Mouse (Mus musculus) testis, adult 2 months (tissue): ENCODE data around the gene Pcyt1a. TPM values are rescaled to one million over a fixed set of nuclear protein-coding genes. Genes with fewer than 3 reads are reported as not detected.

Experiments used
- H3K27ac ChIP-seq: fragments of 200-500 bp; 2 replicates; pipeline ENCODE4 v1.5.1; 2012; ENCODE audit warnings: low read depth, low read length; ENCODE audit not compliant: control insufficient read depth, insufficient read depth
- H3K27me3 ChIP-seq: fragments of 200-500 bp; 2 replicates; pipeline ENCODE4 v1.6.1; 2012; ENCODE audit warnings: mild to moderate bottlenecking, low read length, moderate library complexity; ENCODE audit not compliant: control insufficient read depth, insufficient read depth
- H3K36me3 ChIP-seq: fragments of 200-500 bp; 2 replicates; pipeline ENCODE4 v1.6.1; 2012; ENCODE audit warnings: mild to moderate bottlenecking, low read length; ENCODE audit not compliant: control insufficient read depth, insufficient read depth
- H3K4me1 ChIP-seq: fragments of 200-500 bp; 2 replicates; pipeline ENCODE4 v1.6.1; 2012; ENCODE audit warnings: low read length; ENCODE audit not compliant: control insufficient read depth, insufficient read depth
- H3K4me3 ChIP-seq: fragments of 200-500 bp; 2 replicates; pipeline ENCODE4 v1.5.1; 2012; ENCODE audit warnings: low read depth, mild to moderate bottlenecking, low read length, moderate library complexity, mixed read lengths; ENCODE audit not compliant: control insufficient read depth
- CTCF ChIP-seq: fragments of 200-500 bp; IDR thresholded peaks from 2 replicates; pipeline ENCODE4 v1.5.1; 2012; ENCODE audit warnings: low read depth, mild to moderate bottlenecking, inconsistent platforms, low read length, moderate library complexity; ENCODE audit not compliant: control insufficient read depth, insufficient read depth, insufficient replicate concordance
- POLR2A ChIP-seq: fragments of 200-500 bp; IDR thresholded peaks from 2 replicates; pipeline ENCODE4 v1.6.1; 2012; ENCODE audit warnings: low read depth, mild to moderate bottlenecking, inconsistent platforms, low read length, moderate library complexity; ENCODE audit not compliant: control insufficient read depth
- polyA plus RNA-seq: library from polyadenylated mRNA; depleted of rRNA; stranded (reverse); fragments of >200 nt; gene quantifications from 2 replicates; pipeline ENCODE4 v1.2.3, GENCODE M21; 2012

Gene Pcyt1a
- polyA plus RNA-seq, 1 experiment = 83.0 TPM

DNA sequence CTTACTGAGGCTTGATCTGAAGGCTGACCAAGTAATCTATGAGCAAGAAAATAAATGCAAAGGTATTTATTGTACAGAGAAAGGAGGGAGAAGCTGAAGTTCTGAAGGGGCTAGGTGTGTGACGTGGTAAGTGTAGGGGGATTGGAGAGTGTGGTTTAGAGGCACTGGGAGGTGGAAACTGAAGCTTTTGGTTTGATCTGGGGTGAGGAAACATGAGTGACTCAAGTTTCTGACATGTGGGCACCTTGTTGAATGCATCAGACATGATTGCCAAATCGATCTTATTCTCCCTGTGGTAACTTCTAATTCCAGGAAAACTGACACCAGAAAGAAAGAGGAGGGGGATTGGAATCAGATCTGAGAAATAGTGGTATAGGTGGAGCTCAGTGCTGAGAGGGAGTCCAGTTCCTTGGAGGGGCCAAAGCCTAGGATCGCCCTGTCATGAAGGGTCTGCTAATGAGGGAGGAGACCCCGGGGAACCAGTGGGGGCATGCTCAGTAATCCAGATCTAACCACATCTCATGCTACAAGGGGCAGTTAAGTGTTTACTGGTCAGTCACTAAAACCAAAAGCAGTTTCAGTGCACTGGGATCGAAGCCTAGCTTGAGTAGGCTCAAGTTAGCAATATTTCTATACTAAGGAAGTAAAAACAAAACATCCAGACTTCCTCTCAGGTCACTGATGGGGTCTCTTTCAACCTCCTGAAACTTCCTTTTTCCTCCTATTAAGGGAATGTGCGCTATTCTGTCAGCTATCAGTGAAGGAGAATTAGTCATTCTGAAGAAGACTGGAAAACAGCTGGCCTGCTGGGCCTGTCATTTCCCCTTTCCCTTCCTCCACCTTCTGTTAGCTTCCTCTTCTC lies 34.8 kb upstream of the Pcyt1a start:
- TF ChIP-seq POLR2A (no peak), CTCF (no peak)
- H3K36me3 ChIP-seq = no peaks in the 10 kb centered on the region
- H3K27ac ChIP-seq = peak overlapping the region; percentile 21; the same call in 1 of the 2 replicates
- no peak overlapping the region for H3K4me3 ChIP-seq
- H3K4me1 ChIP-seq = peaks cover 5% of the 10 kb centered on the region
- no peaks in the 10 kb centered on the region for H3K27me3 ChIP-seq

DNA sequence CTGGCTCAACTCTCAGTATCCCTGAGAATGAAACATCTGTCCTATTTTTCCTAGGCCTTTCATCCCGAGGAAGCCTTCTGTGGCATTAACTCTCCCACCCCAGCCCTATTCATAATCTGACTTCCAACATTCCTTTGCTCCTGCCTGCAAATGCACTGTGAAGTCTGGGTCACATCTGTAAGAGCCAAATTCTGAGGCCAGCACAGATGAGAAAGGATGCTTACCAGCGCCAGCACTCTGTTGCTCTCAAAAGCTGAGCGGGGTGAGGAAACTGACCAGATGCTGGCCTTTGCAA lies 34.2 kb upstream of the Pcyt1a start:
- TF ChIP-seq CTCF (no peak), POLR2A (no peak)
- Histone ChIP-seq H3K4me3 (no peak overlapping the region), H3K27ac (no peak overlapping the region), H3K27me3 (no peaks in the 10 kb centered on the region), H3K36me3 (no peaks in the 10 kb centered on the region), H3K4me1 (peaks cover 5% of the 10 kb centered on the region)

DNA sequence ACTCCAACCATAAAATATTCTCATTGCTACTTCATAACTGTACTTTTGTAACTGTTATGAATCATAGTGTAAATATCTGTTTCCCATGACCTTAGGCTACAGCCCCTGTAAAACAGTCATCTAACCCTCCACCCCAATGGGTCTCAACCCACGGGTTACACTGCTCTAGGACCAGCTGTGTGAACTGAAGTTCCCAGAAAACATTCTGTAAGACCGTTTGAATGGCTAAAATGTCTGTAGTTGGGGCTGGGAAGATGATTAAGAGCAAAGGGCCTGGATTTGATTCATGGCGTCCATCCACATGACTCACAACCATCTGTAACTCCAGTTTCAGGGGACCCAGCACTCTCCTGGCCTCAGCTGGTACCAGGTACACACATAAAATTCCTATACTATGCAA lies 32.5 kb upstream of the Pcyt1a start:
- peaks cover 5% of the 10 kb centered on the region for H3K4me1 ChIP-seq
- H3K36me3 ChIP-seq = no peaks in the 10 kb centered on the region
- TF ChIP-seq POLR2A (no peak), CTCF (no peak)
- H3K4me3 ChIP-seq = no peak overlapping the region
- H3K27ac ChIP-seq = no peak overlapping the region
- no peaks in the 10 kb centered on the region for H3K27me3 ChIP-seq

DNA sequence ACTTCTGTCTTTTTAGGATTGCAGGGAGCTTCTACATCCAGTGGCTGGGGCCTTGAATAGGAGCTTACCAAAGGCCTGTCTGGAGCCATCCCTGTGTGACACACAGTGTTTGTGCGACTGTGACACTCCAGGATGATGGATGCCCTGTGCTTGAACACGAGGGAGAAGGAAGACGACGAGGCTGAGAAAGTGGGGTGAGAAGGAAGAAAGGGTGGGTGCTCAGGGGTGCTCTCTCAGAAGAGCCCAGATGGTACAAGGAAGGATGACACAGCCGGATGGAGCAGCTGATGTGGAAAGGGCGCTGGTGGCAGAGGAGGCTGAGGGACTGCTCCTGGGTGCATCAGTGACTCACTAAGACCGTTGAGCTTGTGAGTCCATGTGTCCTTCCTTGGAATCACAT lies 30.5 kb upstream of the Pcyt1a start, which contains the start of gene Tm4sf19:
Tm4sf19 (plus strand) TSS at position 240 of the 400 bp plus-strand sequence.
- H3K4me1 ChIP-seq = peaks cover 5% of the 10 kb centered on the region
- H3K4me3 ChIP-seq = peak within 1 kb of the TSS; percentile 75
- TF ChIP-seq POLR2A (no peak), CTCF (no peak)
- H3K27me3 ChIP-seq = no peaks in the 10 kb centered on the region
- no peaks in the 10 kb centered on the region for H3K36me3 ChIP-seq
- no peak within 1 kb of the TSS for H3K27ac ChIP-seq

DNA sequence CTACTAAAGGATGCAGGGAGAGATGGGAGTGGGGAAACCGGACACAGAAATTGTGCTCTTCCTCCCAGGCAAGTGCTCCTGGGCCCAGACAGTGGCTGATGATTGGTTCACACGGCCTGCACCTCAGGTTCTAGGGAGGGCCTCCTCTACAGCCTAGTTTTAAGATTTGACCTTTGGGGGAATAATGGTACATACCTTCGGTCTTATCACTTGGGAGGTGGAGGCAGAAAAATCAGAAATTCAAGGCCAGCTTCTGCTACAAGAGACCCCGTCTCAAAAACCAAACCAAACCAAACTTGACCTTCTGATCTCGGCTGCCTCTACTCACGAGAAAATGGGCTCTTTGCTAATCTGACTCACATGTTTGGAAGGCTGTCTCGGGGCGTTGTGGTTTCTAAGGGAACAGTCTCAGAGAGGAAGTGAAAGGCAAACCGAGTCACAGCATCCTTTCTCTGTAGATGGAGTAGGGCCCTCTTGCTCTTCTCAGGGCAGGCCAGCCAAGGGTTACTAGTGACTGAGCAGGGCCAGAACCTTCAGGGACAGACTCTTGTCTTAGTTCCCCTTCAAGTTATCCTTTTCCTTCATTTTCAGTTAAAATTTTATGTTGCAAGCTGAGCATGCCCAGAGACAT lies 29.3 kb upstream of the Pcyt1a start:
- H3K4me3 ChIP-seq = peak overlapping the region; percentile 75
- H3K27me3 ChIP-seq = no peaks in the 10 kb centered on the region
- no peak overlapping the region for H3K27ac ChIP-seq
- H3K36me3 ChIP-seq = no peaks in the 10 kb centered on the region
- TF ChIP-seq POLR2A = no peak
- no peak for TF ChIP-seq CTCF
- peaks cover 5% of the 10 kb centered on the region for H3K4me1 ChIP-seq

DNA sequence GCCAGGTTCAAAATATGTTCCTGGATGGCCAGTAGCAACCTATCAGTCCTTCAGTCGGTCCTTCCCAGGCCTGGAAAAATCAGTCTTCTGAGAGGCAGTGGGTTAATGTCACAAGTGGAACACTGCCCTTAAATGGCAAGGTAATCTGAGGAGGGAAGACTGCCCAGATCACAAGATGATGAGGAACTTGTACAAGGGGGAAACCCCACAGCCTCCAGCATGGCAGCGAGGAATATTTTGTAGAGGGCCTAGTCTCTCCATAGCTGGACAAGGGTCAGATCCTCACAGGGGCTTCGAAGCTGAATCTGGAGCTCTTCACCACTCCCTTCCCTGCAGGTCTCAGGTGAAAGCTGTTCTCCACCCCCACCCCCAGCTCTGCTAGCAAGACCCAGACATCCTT lies 27.9 kb upstream of the Pcyt1a start:
- peaks cover 5% of the 10 kb centered on the region for H3K4me1 ChIP-seq
- H3K27ac ChIP-seq = no peak overlapping the region
- no peaks in the 10 kb centered on the region for H3K36me3 ChIP-seq
- no peak for TF ChIP-seq CTCF
- no peak for TF ChIP-seq POLR2A
- H3K4me3 ChIP-seq = no peak overlapping the region
- H3K27me3 ChIP-seq = no peaks in the 10 kb centered on the region

DNA sequence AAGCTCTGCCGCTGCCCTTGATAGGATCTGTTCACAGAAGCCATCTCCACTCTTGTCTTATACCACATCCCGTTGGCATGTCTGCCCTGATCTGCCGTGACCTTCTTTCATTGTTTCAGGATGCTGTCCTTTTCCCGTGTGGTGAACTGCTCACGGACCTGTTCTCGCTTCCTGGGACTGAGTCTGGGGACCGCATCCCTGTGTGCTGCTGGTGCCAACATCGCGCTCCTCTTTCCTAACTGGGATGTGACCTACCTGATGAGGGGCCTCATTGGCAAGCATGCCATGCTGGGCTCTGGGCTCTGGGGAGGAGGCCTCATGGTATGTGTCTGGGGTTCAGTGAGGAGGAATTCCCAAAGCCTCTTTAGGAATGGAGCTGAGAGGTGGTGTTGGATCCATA lies 25.0 kb upstream of the Pcyt1a start:
- Histone ChIP-seq H3K4me1 (peaks cover under 1% of the 10 kb centered on the region), H3K36me3 (no peaks in the 10 kb centered on the region), H3K27me3 (no peaks in the 10 kb centered on the region), H3K4me3 (no peak overlapping the region), H3K27ac (no peak overlapping the region)
- TF ChIP-seq POLR2A (no peak), CTCF (no peak)
